Mouse (Mus musculus) bone marrow, adult 2 months (tissue): ENCODE measurements around the gene Lif.

Source experiments
- CTCF ChIP-seq: fragments of 200-500 bp; IDR thresholded peaks from 2 replicates; pipeline ENCODE4 v1.5.1; 2011; ENCODE audit warnings: low read length, control low read depth; ENCODE audit not compliant: control insufficient read depth, insufficient read depth
- POLR2A ChIP-seq: fragments of 200-500 bp; IDR thresholded peaks from 2 replicates; pipeline ENCODE4 v1.6.1; 2011; ENCODE audit warnings: low read depth, mild to moderate bottlenecking, control low read depth, low read length, borderline replicate concordance; ENCODE audit not compliant: control insufficient read depth

DNA sequence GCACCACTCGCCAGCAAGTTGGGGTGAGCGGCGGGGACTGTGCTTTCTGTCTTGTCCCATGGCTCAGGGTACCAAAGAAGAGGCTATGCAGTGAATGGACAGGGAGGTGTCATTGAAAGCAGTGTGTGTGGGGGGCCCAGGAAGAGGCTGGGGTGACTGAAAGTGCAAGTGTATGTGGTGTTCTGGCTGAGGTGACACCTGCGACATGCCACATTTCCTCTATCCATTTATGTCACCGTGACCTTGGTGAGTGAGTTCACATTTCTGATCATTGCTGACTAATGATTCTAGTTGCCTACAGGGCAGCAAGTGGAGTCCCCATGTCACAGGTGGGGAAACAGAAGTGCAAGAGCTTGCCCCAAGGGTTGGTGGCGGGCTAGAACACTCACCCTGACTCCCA, 11.1 kb downstream of the Lif start:
- TF ChIP-seq CTCF: no peak
- no peak for TF ChIP-seq POLR2A
